ENCODE assay signal across 9 mouse cellular contexts in genomic region chr5:135395826-135396225, GRCm38 (mm10). TPM values are rescaled to one million over a fixed set of nuclear protein-coding genes. Genes with fewer than 3 reads are reported as not detected.
A peak's percentile ranks its signal among the peaks of the same experiment; 100 is the strongest.
DNase-seq lines count a peak whose midpoint lies in the region.
"Had no signal": no experiment of that assay in that cellular context is flagged by ENCODE, and none has a peak within 500 bp of the region (broad histone marks: within the 10 kb centered on the region; RNA-seq: fewer than 3 reads in every experiment).

No protein-coding gene starts in this region.

- DNase-seq in adrenal gland, adult 2 months = peak; percentile 28
- DNase-seq in adrenal gland, postnatal 4 days (ENCODE audit: low spot score in 2 of 2) = no peak
- peak; percentile 55 for DNase-seq in layer of hippocampus, adult 11-12 months (ENCODE audit: low spot score)
- no peak for DNase-seq in layer of hippocampus, postnatal 36 days
- peak; percentile 55 for DNase-seq in brain, adult 2 months (ENCODE audit: low read depth, low spot score)
- DNase-seq in kidney, postnatal 14 days = peak; percentile 56
- DNase-seq in mesoderm, embryonic 11.5 days (ENCODE audit: low read depth, low spot score) = peak; percentile 52
- DNase-seq in frontal cortex, postnatal 10 days (ENCODE audit: low spot score in 2 of 2) = no peak

RNA-seq across cellular contexts. Expression of gene Pom121, which starts 1.5 kb away (rescaled TPM):
- total RNA-seq in adrenal gland, adult 2 months (2021) = 10 to 100 TPM; 18.7 to 23.3 TPM
- 32.7 and 36.3 TPM in 2 replicates for polyA plus RNA-seq in adrenal gland, adult 2 months (2012; rRNA removed)
- total RNA-seq in adrenal gland, postnatal 4 days (2021) = 10 to 100 TPM; 35.9 to 40.7 TPM
- 10 to 100 TPM; 48.8 to 51.1 TPM for total RNA-seq in layer of hippocampus, postnatal 36 days (2021)

RNA-seq across cellular contexts. Expression of gene Nsun5, which starts 26.1 kb away (rescaled TPM):
- 10 to 100 TPM; 16.8 to 23.0 TPM for total RNA-seq in adrenal gland, adult 2 months (2021)
- 34.1 and 35.0 TPM in 2 replicates for polyA plus RNA-seq in adrenal gland, adult 2 months (2012; rRNA removed)
- total RNA-seq in adrenal gland, postnatal 4 days (2021) = 10 to 100 TPM; 23.9 to 24.9 TPM
- 10 to 100 TPM; 18.8 to 25.9 TPM for total RNA-seq in layer of hippocampus, postnatal 36 days (2021)

RNA-seq across cellular contexts. Expression of gene Trim50, which starts 42.7 kb away (rescaled TPM):
- not detected for total RNA-seq in adrenal gland, adult 2 months (2021)
- polyA plus RNA-seq in adrenal gland, adult 2 months (2012; rRNA removed) = 0.09 TPM in 1 of 2 replicates, not detected in the other
- total RNA-seq in adrenal gland, postnatal 4 days (2021) = under 1 TPM in 1 of 2 experiments, not detected in 1; 0.20 TPM
- total RNA-seq in layer of hippocampus, postnatal 36 days (2021) = not detected
- polyA plus RNA-seq: heart, embryonic 15.5 days had no signal

RNA-seq across cellular contexts. Expression of gene Fkbp6, which starts 46.0 kb away (rescaled TPM):
- total RNA-seq in adrenal gland, adult 2 months (2021) = not detected
- polyA plus RNA-seq in adrenal gland, adult 2 months (2012; rRNA removed) = 0.08 TPM in 1 of 2 replicates, not detected in the other
- total RNA-seq in adrenal gland, postnatal 4 days (2021) = under 1 TPM; 0.23 to 0.48 TPM
- total RNA-seq in layer of hippocampus, postnatal 36 days (2021) = not detected
- polyA plus RNA-seq: heart, embryonic 15.5 days had no signal

Comparison
In these comparisons a context has a peak if more than half of its experiments do, and no peak if none do; other contexts are left out.
1. DNase-seq: peak in adrenal gland, adult 2 months (single experiment), layer of hippocampus, adult 11-12 months (single experiment), brain, adult 2 months (single experiment), kidney, postnatal 14 days (single experiment) and mesoderm, embryonic 11.5 days (single experiment); none in adrenal gland, postnatal 4 days (0 of 2), layer of hippocampus, postnatal 36 days (0 of 2) and frontal cortex, postnatal 10 days (0 of 2).